Mouse (Mus musculus) heart, adult 9 months (tissue): ENCODE measurements around the gene Tmem131l.
"Not testable (repeated sequence)": the region's sequence is repeated elsewhere in the genome, so short reads cannot be mapped to it uniquely, and the experiment has no call there.

Experiments used
- DNase-seq, 2 experiments: peaks; one replicate each; pipeline ENCODE4 v3.0.0; 2022; ENCODE audit warnings: low spot score in 2 of 2

The Tmem131l gene

DNA sequence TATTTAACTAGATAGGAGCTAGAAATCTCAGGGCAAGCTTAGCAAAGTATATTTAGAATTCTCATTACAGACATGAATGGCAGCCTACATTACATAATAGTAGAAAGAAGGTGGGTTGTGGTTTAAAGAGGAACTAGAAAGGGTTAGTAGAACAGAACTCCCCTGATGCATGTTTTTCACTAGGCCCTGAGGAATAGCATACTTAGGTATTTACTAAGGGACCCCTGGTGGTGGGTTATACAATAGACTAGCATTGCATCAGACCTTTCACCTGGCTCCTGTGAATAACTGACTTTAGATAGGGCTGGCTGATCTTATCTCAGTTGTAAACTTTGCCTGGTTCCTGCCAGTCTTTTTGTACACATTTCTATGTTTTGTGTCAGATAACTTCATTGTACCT lies 172.9 kb downstream of the Tmem131l start:
- DNase-seq = not testable (repeated sequence)

DNA sequence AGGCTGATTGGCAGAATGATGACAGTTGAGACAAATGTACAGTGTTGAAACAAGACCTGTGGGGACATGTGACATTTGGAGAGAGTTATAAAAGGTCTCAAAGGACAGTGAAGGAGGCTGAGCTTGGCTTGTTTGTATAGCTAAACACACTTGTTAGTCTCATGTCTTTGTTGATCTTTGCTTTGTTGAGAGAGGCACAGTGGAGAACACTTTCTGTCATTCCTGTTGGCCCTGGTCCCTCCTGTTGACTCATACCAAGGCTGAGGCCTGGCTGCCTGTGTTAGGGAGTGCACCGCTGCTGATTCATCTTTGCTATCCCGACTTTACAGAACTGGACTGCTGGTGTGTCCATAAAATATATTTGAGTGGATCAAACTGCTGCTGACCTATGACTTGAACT lies 174.8 kb downstream of the Tmem131l start:
- DNase-seq = peak in 1 of 2 experiments; percentile 44

DNA sequence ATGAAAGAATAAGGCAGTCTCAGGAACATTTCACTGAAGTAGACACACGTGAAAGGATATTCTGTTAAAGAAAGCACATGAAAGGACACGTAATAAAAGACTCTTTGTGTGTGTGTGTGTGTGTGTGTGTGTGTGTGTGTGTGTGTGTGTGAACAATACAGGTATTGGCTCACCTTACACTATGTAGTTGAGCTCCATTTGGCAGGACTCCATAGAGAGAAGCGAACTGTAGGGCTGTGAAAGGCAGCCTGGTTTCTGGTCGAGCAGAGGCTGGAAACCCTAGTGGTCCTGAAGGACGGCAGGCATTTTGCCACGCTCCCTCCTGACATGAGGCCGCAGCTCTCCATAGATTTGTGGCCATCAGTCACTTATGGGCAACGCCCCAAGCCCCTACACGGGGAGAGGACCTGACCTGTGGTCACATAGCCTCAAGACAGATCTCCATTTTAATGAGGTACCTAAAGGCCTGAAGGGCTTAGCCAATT lies 175.9 kb downstream of the Tmem131l start:
- no peak for DNase-seq

DNA sequence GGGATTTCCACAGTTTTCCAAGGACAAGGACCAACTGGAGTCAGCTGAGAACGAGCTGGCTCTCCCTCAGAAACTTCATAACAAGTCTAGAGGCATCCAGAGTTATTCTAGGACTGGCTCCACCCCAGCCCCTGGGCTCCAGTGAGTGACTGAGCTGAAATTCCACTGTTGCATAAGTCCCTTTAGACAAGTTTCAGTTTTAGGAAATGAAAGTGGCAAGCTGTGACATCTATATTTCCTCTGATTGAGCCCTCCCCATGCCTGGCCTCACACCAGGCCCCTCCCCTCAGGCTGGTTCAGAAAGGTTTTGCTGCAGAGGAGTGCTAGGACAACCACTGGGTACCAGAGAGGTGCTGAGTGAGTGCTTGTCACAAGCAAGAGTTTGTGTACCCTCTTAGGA lies 177.0 kb downstream of the Tmem131l start:
- peak; percentile 94 for DNase-seq

DNA sequence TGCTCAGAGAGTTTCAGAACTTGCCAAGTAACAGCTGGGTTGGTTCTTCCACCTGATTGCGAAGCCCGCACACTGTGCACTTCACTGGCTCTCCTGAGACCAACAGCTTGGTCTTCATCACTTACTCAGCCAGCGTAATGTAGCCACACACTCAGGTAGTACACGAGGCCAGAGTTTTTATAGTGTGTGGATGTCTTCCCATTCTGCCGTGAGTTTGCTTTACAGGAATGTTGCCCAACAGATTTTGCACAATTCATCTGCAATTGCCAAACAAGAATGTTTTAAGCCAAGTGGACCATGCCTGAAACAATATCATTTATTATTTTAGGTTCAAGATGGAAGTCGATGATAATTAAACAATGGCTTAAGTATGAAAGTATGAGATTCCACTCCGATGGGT lies 180.4 kb downstream of the Tmem131l start:
- DNase-seq = no peak

DNA sequence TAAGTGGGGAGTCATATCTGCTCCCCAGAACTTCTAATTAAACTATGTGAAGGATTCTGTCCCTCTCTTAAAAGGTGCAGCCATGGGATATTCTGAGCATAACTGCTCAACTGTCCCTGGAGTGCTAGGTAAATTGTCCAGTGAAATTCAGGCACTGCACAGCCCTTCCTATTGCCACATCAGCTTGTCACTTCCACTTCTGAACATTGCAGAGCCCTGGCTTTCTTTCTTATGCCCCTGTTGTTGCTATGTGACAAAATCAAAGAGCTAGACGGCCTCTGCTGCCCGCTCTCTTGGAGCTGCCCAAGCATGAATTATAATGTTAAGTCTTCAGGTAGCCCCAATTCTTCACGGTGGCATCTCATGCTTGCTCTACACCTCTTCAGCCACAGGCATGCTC lies 180.9 kb downstream of the Tmem131l start:
- DNase-seq = no peak

DNA sequence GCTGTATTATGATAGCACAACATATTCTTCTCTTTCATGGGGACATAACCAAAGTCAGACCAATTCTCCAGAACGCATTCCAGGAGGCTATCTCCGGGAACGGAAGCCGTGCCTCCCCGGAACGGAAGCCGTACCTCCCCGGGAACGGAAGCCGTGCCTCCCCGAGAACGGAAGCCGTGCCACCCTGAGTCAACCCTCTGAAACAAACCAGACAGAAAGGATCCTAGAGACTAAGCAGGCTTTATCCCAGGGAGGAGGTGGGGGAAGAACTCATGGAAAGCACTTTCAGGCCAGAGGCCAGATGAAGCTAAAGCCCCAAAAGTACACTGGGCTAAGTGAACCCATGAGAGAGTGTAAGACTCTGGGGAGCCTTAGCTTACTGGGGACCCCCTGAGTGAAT lies 182.4 kb downstream of the Tmem131l start:
- no peak for DNase-seq

DNA sequence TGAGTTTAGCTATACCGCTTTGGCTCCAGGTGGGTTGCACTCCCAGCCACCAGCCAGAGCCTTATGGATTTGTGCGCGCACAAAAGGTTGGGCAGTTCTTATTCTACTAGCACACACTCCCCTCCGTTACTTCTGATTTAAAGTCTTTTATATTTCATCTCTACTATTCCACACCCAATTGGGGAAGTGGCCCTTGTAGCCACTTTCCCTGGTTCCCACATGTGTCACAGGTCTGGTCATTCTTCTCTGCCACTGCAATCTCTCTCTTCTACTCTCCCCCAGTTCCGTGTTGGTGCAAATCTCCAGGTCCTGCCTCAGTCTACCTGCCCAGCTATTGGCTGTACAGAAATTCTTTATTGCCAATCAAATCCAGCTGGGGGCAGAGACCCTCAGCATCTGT lies 184.3 kb downstream of the Tmem131l start:
- DNase-seq = no peak

DNA sequence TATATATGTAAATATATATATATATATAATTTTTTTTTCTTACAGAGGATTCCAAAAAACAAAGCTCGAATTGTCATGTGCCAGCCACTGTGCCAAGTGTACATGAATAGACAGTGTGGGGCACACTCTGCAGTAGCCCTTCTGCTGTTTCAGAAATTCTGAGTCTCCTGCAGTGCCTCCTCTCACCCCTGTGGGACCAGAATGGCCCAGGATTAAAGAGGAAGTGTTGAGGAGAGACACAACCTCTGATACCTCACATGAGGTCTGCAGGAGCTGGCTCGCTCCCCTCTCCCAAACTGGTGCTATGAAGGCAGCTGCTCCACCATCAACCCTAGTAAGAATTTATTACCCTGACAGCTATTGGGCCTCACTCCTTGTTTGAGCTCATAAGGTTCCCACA lies 190.6 kb downstream of the Tmem131l start:
- no peak for DNase-seq
